Mouse (Mus musculus) embryonic fibroblast, embryonic 13.5 days (primary cell): ENCODE measurements at regions not wholly inside any gene's neighbourhood (a gene's known extent, or its start where the extent isn't known, plus 50 kb on each side); places are given as distances from the start of the nearest gene placed in this dataset.

Experiments used
- CTCF ChIP-seq: IDR thresholded peaks from 2 replicates; pipeline ENCODE4 v1.5.1; 2011; ENCODE audit warnings: mild to moderate bottlenecking, control low read depth, low read length, moderate library complexity, borderline replicate concordance; ENCODE audit not compliant: insufficient read depth
- POLR2A ChIP-seq: IDR thresholded peaks from 2 replicates; pipeline ENCODE4 v1.6.1; 2011; ENCODE audit warnings: low read depth, mild to moderate bottlenecking, control low read depth, low read length, moderate library complexity

- no peak for TF ChIP-seq POLR2A
- TF ChIP-seq CTCF, result no peak
Measured at GRCm38 (mm10) chr2:75408016-75408415, 251.0 kb upstream of the Hnrnpa3 start.
